Mouse (Mus musculus) left cerebral cortex, adult 6 months (tissue): ENCODE results near the gene Defa31. TPM values are rescaled to one million over a fixed set of nuclear protein-coding genes. Genes with fewer than 3 reads are reported as not detected.

Experiments
- long read RNA-seq, 2 experiments: library from polyadenylated mRNA; unstranded; transcript quantifications; one replicate each; pipeline ENCODE4 v2.0.0; 2019 to 2020
- polyA plus RNA-seq: library from polyadenylated mRNA; unstranded; fragments of <200 nt; fragmentation: Nextera tagmentation; gene quantifications from 2 replicates; pipeline ENCODE4 v1.2.3, GENCODE M21; 2021

Gene Defa31
- polyA plus RNA-seq, result not detected in 2 replicates
- long read RNA-seq, experiment 1, result 0 reads
- long read RNA-seq, experiment 2, result 0 reads

DNA sequence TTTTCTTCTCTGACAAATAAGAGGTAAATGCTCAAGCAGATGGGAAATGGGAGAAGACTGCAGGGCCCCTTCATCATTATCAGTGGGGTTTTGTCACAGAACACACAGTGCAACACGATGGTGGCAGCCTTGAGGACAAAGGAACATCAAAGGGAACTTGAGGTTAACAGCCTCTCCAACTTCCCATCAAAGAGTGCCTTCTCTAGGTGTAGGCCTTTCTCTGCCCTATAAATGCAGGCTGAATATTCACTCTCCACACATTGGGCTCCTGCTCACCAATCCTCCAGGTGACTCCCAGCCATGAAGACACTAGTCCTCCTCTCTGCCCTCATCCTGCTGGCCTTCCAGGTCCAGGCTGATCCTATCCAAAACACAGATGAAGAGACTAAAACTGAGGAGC is at the start of gene Defa31:
Defa31 (plus strand) TSS at position 301 of the 400 bp plus-strand sequence.

DNA sequence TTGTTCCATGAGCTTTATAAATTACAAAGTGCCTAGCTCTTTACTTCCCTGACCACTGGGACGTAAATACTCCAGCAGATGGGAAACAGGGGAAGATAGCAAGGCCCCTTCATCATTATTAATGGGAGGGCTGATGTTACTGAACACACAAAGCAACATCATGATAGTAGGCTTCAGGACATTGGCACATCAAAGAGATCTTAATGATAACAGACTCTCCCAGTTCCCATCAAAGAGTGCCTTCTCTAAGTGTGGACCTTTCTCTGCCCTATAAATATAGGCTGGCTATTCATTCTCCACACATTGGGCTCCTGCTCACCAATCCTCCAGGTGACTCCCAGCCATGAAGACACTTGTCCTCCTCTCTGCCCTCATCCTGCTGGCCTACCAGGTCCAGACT is 29.4 kb upstream of the Defa31 start, which contains the start of gene Defa22:
Defa22 (plus strand) TSS at position 301 of the 400 bp plus-strand sequence.

DNA sequence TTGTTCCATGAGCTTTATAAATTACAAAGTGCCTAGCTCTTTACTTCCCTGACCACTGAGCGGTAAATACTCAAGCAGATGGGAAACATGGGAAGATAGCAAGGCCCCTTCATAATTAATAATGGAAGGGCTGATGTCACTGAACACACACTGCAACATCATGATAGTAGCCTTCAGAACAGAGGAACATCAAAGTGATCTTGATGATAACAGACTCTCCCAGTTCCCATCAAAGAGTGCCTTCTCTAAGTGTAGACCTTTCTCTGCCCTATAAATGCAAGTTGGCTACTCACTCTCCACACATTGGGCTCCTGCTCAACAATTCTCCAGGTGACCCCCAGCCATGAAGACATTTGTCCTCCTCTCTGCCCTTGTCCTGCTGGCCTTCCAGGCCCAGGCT is 9.8 kb downstream of the Defa31 start, which contains the start of gene Gm15293:
Gm15293 (plus strand) TSS at position 301 of the 400 bp plus-strand sequence.

Other genes with a start within 250 kb of the Defa31 start
- gene AY761185, start 246.9 kb upstream of the Defa31 start, polyA plus RNA-seq, result not detected in 2 replicates
- gene Defa21, start 166.1 kb upstream of the Defa31 start, polyA plus RNA-seq, result not detected in 2 replicates
- gene Defa23, start 136.6 kb upstream of the Defa31 start, polyA plus RNA-seq, result not detected in 2 replicates
- not detected in 2 replicates for gene Defa35, start 126.6 kb upstream of the Defa31 start, polyA plus RNA-seq
- gene Defa25, start 107.2 kb upstream of the Defa31 start, polyA plus RNA-seq, result not detected in 2 replicates
- gene Gm14851, start 95.6 kb upstream of the Defa31 start, polyA plus RNA-seq, result not detected in 2 replicates
- gene Defa30, start 57.0 kb upstream of the Defa31 start, polyA plus RNA-seq, result not detected in 2 replicates
- gene Defa22, start 29.3 kb upstream of the Defa31 start, polyA plus RNA-seq, result not detected in 2 replicates
- not detected in 2 replicates for gene Gm15293, start 9.9 kb downstream of the Defa31 start, polyA plus RNA-seq
- gene Gm15292, start 58.1 kb downstream of the Defa31 start, polyA plus RNA-seq, result not detected in 2 replicates
- gene Defa27, start 123.9 kb downstream of the Defa31 start, polyA plus RNA-seq, result not detected in 2 replicates
- not detected in 2 replicates for gene Defa29, start 135.4 kb downstream of the Defa31 start, polyA plus RNA-seq
- gene Defa2, start 186.9 kb downstream of the Defa31 start, polyA plus RNA-seq, result not detected in 2 replicates
- not detected in 2 replicates for gene Defa33, start 200.2 kb downstream of the Defa31 start, polyA plus RNA-seq
- not detected in 2 replicates for gene Defa36, start 235.8 kb downstream of the Defa31 start, polyA plus RNA-seq